Mouse (Mus musculus) small intestine, adult 2 months (tissue): ENCODE measurements around the gene 5530400C23Rik. TPM values are rescaled to one million over a fixed set of nuclear protein-coding genes. Genes with fewer than 3 reads are reported as not detected.
"Not testable (repeated sequence)": the region's sequence is repeated elsewhere in the genome, so short reads cannot be mapped to it uniquely, and the experiment has no call there.

Experiments used
- H3K27ac ChIP-seq: fragments of 200-500 bp; 2 replicates; pipeline ENCODE4 v1.5.1; 2012; ENCODE audit warnings: low read depth, low read length, control low read depth, inconsistent platforms; ENCODE audit not compliant: insufficient read depth
- H3K27me3 ChIP-seq: fragments of 200-500 bp; 2 replicates; pipeline ENCODE4 v1.6.1; 2012; ENCODE audit warnings: mild to moderate bottlenecking, moderate library complexity, low read length, inconsistent platforms; ENCODE audit not compliant: control insufficient read depth, insufficient read depth
- H3K36me3 ChIP-seq: fragments of 200-500 bp; 2 replicates; pipeline ENCODE4 v1.6.1; 2012; ENCODE audit warnings: mild to moderate bottlenecking, low read length, control low read depth, inconsistent platforms; ENCODE audit not compliant: control insufficient read depth, insufficient read depth
- H3K4me1 ChIP-seq: fragments of 200-500 bp; 2 replicates; pipeline ENCODE4 v1.6.1; 2012; ENCODE audit warnings: low read length, inconsistent platforms, mixed read lengths; ENCODE audit not compliant: control insufficient read depth, insufficient read depth, insufficient read length
- H3K4me3 ChIP-seq: fragments of 200-500 bp; 2 replicates; pipeline ENCODE4 v1.5.1; 2012; ENCODE audit warnings: low read depth, mild to moderate bottlenecking, control low read depth, inconsistent platforms, low read length, moderate library complexity
- CTCF ChIP-seq: fragments of 200-500 bp; IDR thresholded peaks from 2 replicates; pipeline ENCODE4 v1.5.1; 2012; ENCODE audit warnings: low read depth, mild to moderate bottlenecking, control low read depth, inconsistent platforms, low read length, moderate library complexity, mixed read lengths; ENCODE audit not compliant: insufficient replicate concordance, insufficient read length; ENCODE audit errors: extremely low read depth
- POLR2A ChIP-seq: fragments of 200-500 bp; IDR thresholded peaks from 2 replicates; pipeline ENCODE4 v1.6.1; 2012; ENCODE audit warnings: low read depth, mild to moderate bottlenecking, control low read depth, inconsistent platforms, low read length, moderate library complexity
- WGBS: fragments of 180-500 bp; shearing (Covaris S2); methylation state at CpG from one replicate; pipeline ENCODE4 v1.1.7; 2018; 5-methylcytosine and 5-hydroxymethylcytosine counted together
- polyA plus RNA-seq: library from polyadenylated mRNA; depleted of rRNA; stranded (reverse); fragments of >200 nt; gene quantifications from 2 replicates; pipeline ENCODE4 v1.2.3, GENCODE M21; 2012; rRNA removed

Gene 5530400C23Rik
- not detected in 2 replicates for polyA plus RNA-seq

GRCm38 (mm10) chr6:133291916-133292315, at the start of gene 5530400C23Rik:
5530400C23Rik (plus strand) TSS chr6:133292216.
- not testable (repeated sequence) for H3K36me3 ChIP-seq, H3K4me3 ChIP-seq, H3K27me3 ChIP-seq, H3K4me1 ChIP-seq, H3K27ac ChIP-seq

GRCm38 (mm10) chr6:133305952-133306715, 14.1 kb downstream of the 5530400C23Rik start:
- no peaks in the 10 kb centered on the region for H3K4me1 ChIP-seq
- WGBS: 70% methylated on average over 3 of the region's 3 CpGs
- TF ChIP-seq CTCF (no peak), POLR2A (no peak)
- no peaks in the 10 kb centered on the region for H3K36me3 ChIP-seq
- H3K27ac ChIP-seq: no peak overlapping the region
- H3K4me3 ChIP-seq: no peak overlapping the region
- no peaks in the 10 kb centered on the region for H3K27me3 ChIP-seq

GRCm38 (mm10) chr6:133313896-133314295, 21.9 kb downstream of the 5530400C23Rik start:
- 90% methylated on average over 2 of the region's 2 CpGs for WGBS
- not testable (repeated sequence) for H3K4me3 ChIP-seq, H3K27ac ChIP-seq

GRCm38 (mm10) chr6:133338535-133338934, 46.5 kb downstream of the 5530400C23Rik start:
- Histone ChIP-seq H3K4me1 (peaks cover 2% of the 10 kb centered on the region; the same call in 1 of the 2 replicates), H3K27ac (no peak overlapping the region), H3K27me3 (no peaks in the 10 kb centered on the region), H3K4me3 (no peak overlapping the region), H3K36me3 (no peaks in the 10 kb centered on the region)
- TF ChIP-seq POLR2A: no peak
- TF ChIP-seq CTCF: no peak
- WGBS: 65% methylated on average over 1 of the region's 1 CpGs

More at GRCm38 (mm10) chr6:133313896-133314295, 21.9 kb downstream of the 5530400C23Rik start:
- H3K4me1 ChIP-seq, H3K36me3 ChIP-seq, H3K27me3 ChIP-seq: not testable (repeated sequence)

GRCm38 (mm10) chr6:133341731-133342130, 49.7 kb downstream of the 5530400C23Rik start:
- not testable (repeated sequence) for H3K27ac ChIP-seq, H3K4me1 ChIP-seq, H3K36me3 ChIP-seq, H3K4me3 ChIP-seq, H3K27me3 ChIP-seq
- WGBS: 6% methylated on average over 5 of the region's 5 CpGs

Other genes starting within 250 kb of the 5530400C23Rik start
- gene Tas2r140, start 236.4 kb upstream of the 5530400C23Rik start, polyA plus RNA-seq: not detected in 2 replicates
- 68.1 and 95.8 TPM in 2 replicates for gene Smim10l1, start 187.3 kb upstream of the 5530400C23Rik start, polyA plus RNA-seq